Mouse (Mus musculus): ENCODE data around the gene Armc5.

Gene Armc5

DNA sequence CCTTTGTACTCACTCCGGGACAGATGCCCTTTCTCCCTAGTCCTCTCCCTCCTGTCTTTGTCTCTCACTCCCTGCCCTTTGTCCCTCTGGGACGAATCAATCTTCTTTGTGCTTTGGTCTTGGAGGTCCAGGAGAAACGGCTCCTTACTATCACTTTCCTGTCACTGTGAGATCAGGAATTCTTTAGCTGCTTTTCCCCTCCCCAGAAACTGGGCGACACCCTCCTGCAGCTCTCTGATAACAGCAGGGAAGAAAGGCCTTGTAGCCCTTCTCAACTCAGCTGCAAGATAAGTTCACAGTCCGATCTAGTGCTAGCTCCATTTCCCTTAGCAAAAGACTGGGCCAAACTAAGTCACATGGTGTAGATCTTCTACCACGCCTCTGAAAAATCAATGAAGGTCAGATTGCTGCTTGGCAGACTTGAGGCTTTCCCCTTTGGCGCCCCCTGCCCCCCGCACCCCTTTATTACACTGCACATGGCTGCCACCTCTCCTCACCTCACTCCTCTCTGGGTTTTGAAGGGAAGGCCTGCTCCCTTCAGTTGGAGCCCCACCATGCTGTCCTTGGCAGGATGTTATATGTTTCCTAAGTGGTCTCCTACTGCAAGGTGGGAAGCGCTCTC is 51.9 kb downstream of the Armc5 start:
- no peak for DNase-seq (ENCODE audit: low spot score)

Measured in testis, postnatal 14 days (tissue).